Mouse (Mus musculus) cortical plate, adult 2 months (tissue): Measurements from ENCODE around the gene Cnot3. TPM values are rescaled to one million over a fixed set of nuclear protein-coding genes. Genes with fewer than 3 reads are reported as not detected.
"Not testable (repeated sequence)": the region's sequence is repeated elsewhere in the genome, so short reads cannot be mapped to it uniquely, and the experiment has no call there.

Experiments used
- H3K27ac ChIP-seq: fragments of 200-500 bp; 2 replicates; pipeline ENCODE4 v1.5.1; 2012; ENCODE audit warnings: low read length, control low read depth, inconsistent platforms; ENCODE audit not compliant: insufficient read depth
- H3K4me1 ChIP-seq: fragments of 200-500 bp; 2 replicates; pipeline ENCODE4 v1.6.1; 2011; ENCODE audit warnings: low read length; ENCODE audit not compliant: control insufficient read depth, insufficient read depth
- H3K4me3 ChIP-seq: fragments of 200-500 bp; 2 replicates; pipeline ENCODE4 v1.5.1; 2011; ENCODE audit warnings: mild to moderate bottlenecking, low read length, control low read depth; ENCODE audit not compliant: insufficient read depth
- CTCF ChIP-seq: fragments of 200-500 bp; IDR thresholded peaks from 2 replicates; pipeline ENCODE4 v1.5.1; 2011; ENCODE audit warnings: mild to moderate bottlenecking, control low read depth, low read length; ENCODE audit not compliant: insufficient read depth; ENCODE audit errors: extremely low read depth
- POLR2A ChIP-seq: fragments of 200-500 bp; IDR thresholded peaks from 2 replicates; pipeline ENCODE4 v1.6.1; 2011; ENCODE audit warnings: mild to moderate bottlenecking, low read length, control low read depth; ENCODE audit not compliant: insufficient read depth; ENCODE audit errors: extremely low read depth
- polyA plus RNA-seq: library from polyadenylated mRNA; depleted of rRNA; stranded (reverse); fragments of >200 nt; gene quantifications from 2 replicates; pipeline ENCODE4 v1.2.3, GENCODE M21; 2012; rRNA removed

Cnot3 gene
- polyA plus RNA-seq, 1 experiment = 44.6 TPM

DNA sequence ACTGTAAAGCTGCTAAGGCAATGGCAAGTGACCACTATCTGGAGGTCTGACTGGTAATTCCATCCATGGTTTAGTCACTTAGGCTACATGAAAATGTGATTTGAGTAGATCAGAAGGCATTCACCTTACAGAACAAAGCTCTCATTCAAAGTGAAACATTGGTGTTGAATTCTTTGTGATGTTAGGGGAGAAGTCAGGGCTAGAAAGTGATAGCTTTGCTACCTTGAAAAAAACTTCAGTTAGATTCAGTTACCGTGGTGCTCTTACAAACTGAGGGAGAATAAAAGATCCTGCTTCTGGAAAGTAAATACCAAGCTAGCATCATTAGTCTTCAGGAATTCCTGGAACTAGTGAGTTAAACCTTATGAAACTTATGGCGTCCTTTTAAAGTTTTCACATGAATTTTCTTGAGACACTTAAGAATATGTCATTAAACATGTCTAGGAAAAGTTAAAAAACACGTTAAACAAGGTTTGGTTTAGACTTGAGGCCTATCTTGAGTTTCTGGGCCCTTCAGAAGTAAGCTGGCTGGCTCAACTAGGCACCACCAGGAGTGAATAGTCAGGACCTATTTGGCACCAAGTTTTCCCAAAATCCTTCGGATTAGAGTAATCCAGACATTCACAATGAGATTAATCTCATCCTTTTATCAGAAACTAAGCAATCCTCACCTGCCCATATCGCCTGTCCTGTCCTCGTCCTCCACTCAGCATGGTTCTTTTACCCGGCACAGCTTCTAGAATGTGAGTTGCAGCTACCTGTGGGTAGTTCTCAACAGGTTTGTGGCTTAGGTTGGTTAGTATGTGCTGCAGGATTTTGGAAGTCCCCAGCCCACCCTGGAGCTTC, 62.7 kb downstream of the Cnot3 start:
- Histone ChIP-seq H3K4me3 (no peak overlapping the region), H3K27ac (no peak overlapping the region), H3K4me1 (no peaks in the 10 kb centered on the region)
- TF ChIP-seq POLR2A (no peak), CTCF (no peak)

DNA sequence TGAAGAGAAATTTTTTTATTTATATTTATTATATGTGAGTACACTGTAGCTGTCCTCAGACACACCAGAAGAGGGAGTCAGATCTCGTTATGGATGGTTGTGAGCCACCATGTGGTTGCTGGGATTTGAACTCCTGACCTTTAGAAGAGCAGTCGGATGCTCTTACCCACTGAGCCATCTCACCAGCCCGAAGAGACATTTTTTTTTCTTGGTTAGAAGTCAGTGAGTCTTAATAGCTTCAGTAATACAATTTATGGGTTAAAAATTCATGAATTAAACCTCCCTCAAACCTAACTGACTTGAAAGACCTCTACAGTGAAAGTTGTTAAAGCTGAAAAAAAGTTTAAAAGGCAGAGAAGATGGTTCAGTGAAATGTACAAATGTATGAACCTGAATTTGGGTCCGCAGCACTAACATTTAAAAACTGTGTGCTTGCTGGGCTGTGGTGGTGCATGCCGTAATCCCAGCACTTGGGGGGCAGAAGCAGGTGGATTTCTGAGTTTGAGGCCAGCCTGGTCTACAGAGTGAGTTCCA, 63.4 kb downstream of the Cnot3 start:
- not testable (repeated sequence) for H3K27ac ChIP-seq, H3K4me1 ChIP-seq, H3K4me3 ChIP-seq

- no peaks in the 10 kb centered on the region for H3K4me1 ChIP-seq
- no peak overlapping the region for H3K27ac ChIP-seq
- H3K4me3 ChIP-seq = no peak overlapping the region
- TF ChIP-seq POLR2A = no peak
- TF ChIP-seq CTCF = no peak
Observed at GRCm38 (mm10) chr7:3709000-3709399, 63.9 kb downstream of the Cnot3 start.

Other genes with a start within 250 kb of the Cnot3 start
- 0.81 and 1.4 TPM in 2 replicates for gene Cacng6, start 221.1 kb upstream of the Cnot3 start, polyA plus RNA-seq
- 0.06 TPM in 1 of 2 replicates, not detected in the other for gene Tarm1, start 142.6 kb upstream of the Cnot3 start, polyA plus RNA-seq
- gene Oscar, start 29.1 kb upstream of the Cnot3 start, polyA plus RNA-seq = 4.7 and 5.7 TPM in 2 replicates
- gene Ndufa3, start 27.9 kb upstream of the Cnot3 start, polyA plus RNA-seq = 366 and 413 TPM in 2 replicates
- gene Tfpt, start 15.3 kb upstream of the Cnot3 start, polyA plus RNA-seq = 38.5 and 39.3 TPM in 2 replicates
- gene Prpf31, start 15.3 kb upstream of the Cnot3 start, polyA plus RNA-seq = 65.3 and 75.1 TPM in 2 replicates
- gene Leng1, start 20.6 kb downstream of the Cnot3 start, polyA plus RNA-seq = 7.3 and 8.3 TPM in 2 replicates
- gene Tmc4, start 32.3 kb downstream of the Cnot3 start, polyA plus RNA-seq = 12.6 and 14.8 TPM in 2 replicates
- 88.4 and 94.9 TPM in 2 replicates for gene Tsen34, start 47.6 kb downstream of the Cnot3 start, polyA plus RNA-seq
- gene Mboat7, start 48.3 kb downstream of the Cnot3 start, polyA plus RNA-seq = 155 and 156 TPM in 2 replicates
- gene Rps9, start 58.7 kb downstream of the Cnot3 start, polyA plus RNA-seq = 938 and 983 TPM in 2 replicates
- gene Pirb, start 75.1 kb downstream of the Cnot3 start, polyA plus RNA-seq = 0.38 and 0.40 TPM in 2 replicates
- gene Gm15448, start 180.4 kb downstream of the Cnot3 start, polyA plus RNA-seq = not detected in 2 replicates
- gene Pira2, start 199.8 kb downstream of the Cnot3 start, polyA plus RNA-seq = not detected in 2 replicates